Mouse (Mus musculus) liver, postnatal 0 days (tissue): Measurements from ENCODE around the gene Cdc34b. TPM values are rescaled to one million over a fixed set of nuclear protein-coding genes. Genes with fewer than 3 reads are reported as not detected.
"Not testable (repeated sequence)": the region's sequence is repeated elsewhere in the genome, so short reads cannot be mapped to it uniquely, and the experiment has no call there.

Experiments used
- ATAC-seq: fragments of 200-750 bp; cut with Nextera tagmentation; 2 replicates; pipeline ENCODE4 v1.8.0; 2017; ENCODE audit warnings: mild to moderate bottlenecking, moderate library complexity
- DNase-seq: peaks from one replicate; pipeline ENCODE4 v3.0.0-alpha.2; 2016
- H3K27ac ChIP-seq: fragments of 300-500 bp; sonication (generic); 2 replicates; pipeline ENCODE4 v1.5.1; 2014; ENCODE audit warnings: antibody characterized with exemption, moderate library complexity, mild to moderate bottlenecking, low read depth
- H3K27me3 ChIP-seq: fragments of 300-500 bp; sonication (generic); 2 replicates; pipeline ENCODE4 v1.6.1; 2014; ENCODE audit warnings: low read length, control low read depth, mixed read lengths; ENCODE audit not compliant: insufficient read depth
- H3K36me3 ChIP-seq: fragments of 300-500 bp; sonication (generic); replicated peaks from 2 replicates; pipeline ENCODE4 v1.6.1; 2014; ENCODE audit warnings: mild to moderate bottlenecking, control low read depth, low read length, moderate library complexity, mixed read lengths; ENCODE audit not compliant: insufficient read depth
- H3K4me1 ChIP-seq: fragments of 300-500 bp; sonication (generic); 2 replicates; pipeline ENCODE4 v1.6.1; 2014; ENCODE audit warnings: antibody characterized with exemption, mild to moderate bottlenecking, control low read depth; ENCODE audit not compliant: insufficient read depth
- H3K4me2 ChIP-seq: fragments of 300-500 bp; sonication (generic); 2 replicates; pipeline ENCODE4 v1.6.1; 2014; ENCODE audit warnings: low read depth, mild to moderate bottlenecking, low read length, moderate library complexity, mixed read lengths
- H3K4me3 ChIP-seq: fragments of 300-500 bp; sonication (generic); 2 replicates; pipeline ENCODE4 v1.5.1; 2014; ENCODE audit warnings: low read depth, low read length
- H3K9ac ChIP-seq: fragments of 300-500 bp; sonication (generic); replicated peaks from 2 replicates; pipeline ENCODE4 v1.6.1; 2014; ENCODE audit warnings: mild to moderate bottlenecking, moderate library complexity
- H3K9me3 ChIP-seq: fragments of 300-500 bp; sonication (generic); 2 replicates; pipeline ENCODE4 v1.6.1; 2016; ENCODE audit warnings: mild to moderate bottlenecking, control low read depth, low read length, mixed read lengths
- CTCF ChIP-seq: sonication (generic); IDR thresholded peaks from 2 replicates; pipeline ENCODE4 v1.5.1; 2016; ENCODE audit warnings: antibody characterized with exemption, low read depth
- EP300 ChIP-seq: IDR thresholded peaks from 2 replicates; pipeline ENCODE4 v1.6.1; 2016; ENCODE audit warnings: antibody characterized with exemption, low read depth, mild to moderate bottlenecking
- WGBS: fragments of 180-500 bp; shearing (Covaris S2); extraction: QIAGEN DNeasy Blood & Tissue Kit; methylation state at CpG from one replicate; pipeline ENCODE4 v1.1.7; 2014; ENCODE audit not compliant: insufficient replicate concordance; 5-methylcytosine and 5-hydroxymethylcytosine counted together
- polyA plus RNA-seq: library from polyadenylated mRNA; unstranded; fragments of >200 nt; fragmentation: Nextera tagmentation; extraction: Ambion mirVana; gene quantifications from 2 replicates; pipeline ENCODE4 v1.2.1, GENCODE M21; 2015

Gene Cdc34b
- 0.09 TPM in 1 of 2 replicates, not detected in the other for polyA plus RNA-seq

GRCm38 (mm10) chr11:94741732-94742272, at the start of gene Cdc34b:
Cdc34b (plus strand) TSS chr11:94741782.
- DNase-seq, result no peak
- Histone ChIP-seq H3K4me1 (no peaks in the 10 kb centered on the region), H3K4me2 (no peak within 1 kb of the TSS), H3K27ac (no peak within 1 kb of the TSS), H3K36me3 (no peaks in the 10 kb centered on the region), H3K9me3 (no peaks in the 10 kb centered on the region), H3K27me3 (no peaks in the 10 kb centered on the region), H3K9ac (no peak within 1 kb of the TSS), H3K4me3 (no peak within 1 kb of the TSS)
- no peak for TF ChIP-seq CTCF
- 79% methylated on average over 21 of the region's 29 CpGs for WGBS
- ATAC-seq, result no peak

DNA sequence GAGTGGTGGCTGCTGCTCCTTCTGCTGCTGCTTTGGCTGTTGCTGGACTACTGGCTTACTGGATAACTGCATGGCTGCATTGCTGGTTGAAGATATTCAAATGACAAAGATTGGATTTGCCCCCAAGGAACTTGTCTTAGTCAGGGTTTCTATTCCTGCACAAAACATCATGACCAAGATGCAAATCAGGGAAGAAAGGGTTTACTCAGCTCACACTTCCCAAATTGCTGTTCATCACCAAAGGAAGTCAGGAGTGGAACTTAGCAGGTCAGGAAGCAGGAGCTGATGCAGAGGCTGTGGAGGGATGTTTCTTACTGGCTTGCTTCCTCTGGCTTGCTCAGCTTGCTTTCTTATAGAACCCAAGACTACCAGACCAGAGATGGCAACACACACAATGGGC, 49.1 kb upstream of the Cdc34b start:
- not testable (repeated sequence) for ATAC-seq, H3K4me2 ChIP-seq, DNase-seq, H3K27ac ChIP-seq, H3K27me3 ChIP-seq, H3K4me1 ChIP-seq, H3K9ac ChIP-seq, H3K9me3 ChIP-seq, H3K4me3 ChIP-seq, H3K36me3 ChIP-seq

DNA sequence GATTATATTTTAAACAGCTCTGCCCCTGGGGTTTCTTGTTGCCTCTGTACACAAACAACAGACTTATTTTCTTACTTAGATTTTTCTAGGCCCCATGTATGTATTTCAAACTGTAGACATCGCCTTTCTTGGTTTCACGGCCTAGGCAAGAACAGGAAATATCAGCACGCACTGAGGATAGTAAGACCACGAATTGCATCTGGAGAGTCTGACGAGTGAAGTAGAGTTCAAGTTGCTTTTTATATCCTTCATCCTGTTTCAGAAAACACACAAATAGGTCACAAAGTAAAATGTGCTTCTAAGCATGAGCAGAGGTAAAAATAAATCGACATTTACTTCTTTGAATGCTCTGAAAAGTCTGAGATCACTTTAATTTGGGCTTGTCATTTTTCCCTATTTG, 46.1 kb upstream of the Cdc34b start:
- DNase-seq (no peak), ATAC-seq (no peak)
- no peaks in the 10 kb centered on the region for H3K27me3 ChIP-seq
- no peak overlapping the region for H3K4me2 ChIP-seq
- no peaks in the 10 kb centered on the region for H3K4me1 ChIP-seq
- TF ChIP-seq CTCF, result no peak
- no peak for TF ChIP-seq EP300
- 44% methylated on average over 6 of the region's 6 CpGs for WGBS
- H3K4me3 ChIP-seq, result no peak overlapping the region
- no peaks in the 10 kb centered on the region for H3K9me3 ChIP-seq
- H3K36me3 ChIP-seq, result no peaks in the 10 kb centered on the region
- no peak overlapping the region for H3K27ac ChIP-seq
- no peak overlapping the region for H3K9ac ChIP-seq

GRCm38 (mm10) chr11:94697140-94697539, 44.4 kb upstream of the Cdc34b start:
- 77% methylated on average over 2 of the region's 2 CpGs for WGBS
- H3K9me3 ChIP-seq, result no peaks in the 10 kb centered on the region
- no peak for ATAC-seq

DNA sequence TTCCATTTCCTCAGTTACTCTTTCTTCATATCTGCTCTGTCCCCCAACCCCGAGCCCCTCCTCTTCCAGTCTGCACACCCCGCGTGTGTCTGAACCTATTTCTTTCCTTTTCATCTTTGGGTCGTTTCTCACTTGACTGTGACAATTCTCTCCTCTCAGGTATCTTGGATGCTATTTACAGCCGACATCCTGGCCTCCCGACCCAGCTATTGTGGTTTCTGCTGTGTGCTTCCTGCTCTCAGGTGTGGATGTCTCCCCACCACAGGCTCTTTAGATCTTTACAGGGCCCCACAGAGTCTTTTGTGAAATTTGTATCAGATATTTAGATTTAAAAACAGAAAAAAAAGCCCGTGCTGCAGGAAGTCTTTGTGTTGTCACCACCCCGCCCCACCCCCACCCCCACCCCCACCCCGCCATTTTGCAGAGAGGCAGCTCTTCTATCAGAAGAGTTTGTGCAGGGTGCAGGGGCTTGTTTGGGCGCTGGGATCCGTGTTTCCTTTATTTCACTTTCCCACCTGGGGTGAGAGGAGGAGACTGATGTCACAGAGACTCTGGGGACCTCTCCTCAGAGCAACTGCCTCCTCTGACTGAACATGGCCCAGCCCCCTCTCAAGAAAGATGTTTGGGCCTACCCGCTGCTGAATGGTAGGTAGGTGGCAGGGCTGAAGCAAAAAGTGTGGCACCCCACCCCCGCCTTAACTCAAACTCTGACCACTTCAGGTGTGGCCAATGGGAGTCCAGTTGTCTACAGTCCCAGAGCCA, 43.7 kb upstream of the Cdc34b start:
- 47% methylated on average over 13 of the region's 13 CpGs for WGBS
- H3K9ac ChIP-seq, result no peak overlapping the region
- H3K27me3 ChIP-seq, result no peaks in the 10 kb centered on the region
- no peaks in the 10 kb centered on the region for H3K36me3 ChIP-seq
- DNase-seq (no peak), ATAC-seq (no peak)
- TF ChIP-seq CTCF (no peak), EP300 (no peak)
- no peaks in the 10 kb centered on the region for H3K4me1 ChIP-seq
- no peaks in the 10 kb centered on the region for H3K9me3 ChIP-seq
- H3K4me3 ChIP-seq, result no peak overlapping the region
- H3K27ac ChIP-seq, result no peak overlapping the region
- no peak overlapping the region for H3K4me2 ChIP-seq

More at GRCm38 (mm10) chr11:94697140-94697539, 44.4 kb upstream of the Cdc34b start:
- H3K27ac ChIP-seq, result no peak overlapping the region
- H3K27me3 ChIP-seq, result no peaks in the 10 kb centered on the region
- H3K4me1 ChIP-seq, result no peaks in the 10 kb centered on the region
- H3K4me3 ChIP-seq, result no peak overlapping the region
- TF ChIP-seq CTCF (no peak), EP300 (no peak)
- DNase-seq, result no peak
- no peak overlapping the region for H3K4me2 ChIP-seq
- no peak overlapping the region for H3K9ac ChIP-seq
- H3K36me3 ChIP-seq, result no peaks in the 10 kb centered on the region

- H3K4me2 ChIP-seq, result no peak overlapping the region
- H3K9me3 ChIP-seq, result no peaks in the 10 kb centered on the region
- H3K9ac ChIP-seq, result no peak overlapping the region
- H3K36me3 ChIP-seq, result no peaks in the 10 kb centered on the region
- no peaks in the 10 kb centered on the region for H3K4me1 ChIP-seq
- H3K27ac ChIP-seq, result no peak overlapping the region
- no peaks in the 10 kb centered on the region for H3K27me3 ChIP-seq
- TF ChIP-seq CTCF (no peak), EP300 (no peak)
- H3K4me3 ChIP-seq, result no peak overlapping the region
- ATAC-seq (no peak), DNase-seq (no peak)
- 89% methylated on average over 3 of the region's 3 CpGs for WGBS
These were observed 42.2 kb upstream of the Cdc34b start for GRCm38 (mm10) chr11:94699399-94699798.
